Mouse (Mus musculus): ENCODE data around the gene Dusp7. TPM values are rescaled to one million over a fixed set of nuclear protein-coding genes. Genes with fewer than 3 reads are reported as not detected.
A peak's percentile ranks its signal among the peaks of the same experiment; 100 is the strongest.

Dusp7 gene
- polyA plus RNA-seq, 1 experiment, result 17.4 TPM

GRCm38 (mm10) chr9:106394649-106395602 lies 26.5 kb downstream of the Dusp7 start:
- TF ChIP-seq GATA1 (IDR thresholded peaks at IDR 0.05; ENCODE audit: low read length), result no peak

DNA sequence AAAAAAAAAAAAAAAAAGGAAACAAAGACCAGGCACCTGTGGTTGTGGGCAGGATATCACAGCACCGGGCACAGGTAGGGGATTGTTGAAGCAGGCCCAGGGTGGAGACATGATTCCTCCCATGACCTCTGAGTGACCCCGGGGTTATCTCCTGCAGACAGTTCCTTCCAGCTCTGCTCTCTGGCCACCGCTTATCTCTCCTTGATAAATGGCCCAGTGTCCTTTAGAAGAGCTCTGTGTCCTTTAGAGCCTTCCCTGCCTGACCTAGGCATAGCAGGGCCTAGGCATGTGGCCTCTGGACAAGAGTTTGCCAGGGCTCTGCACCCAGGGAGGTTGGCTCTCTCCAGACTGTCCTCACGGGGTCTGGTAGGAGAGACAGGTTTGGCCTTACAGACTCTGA lies 29.3 kb downstream of the Dusp7 start:
- no peak for TF ChIP-seq GATA1 (IDR thresholded peaks at IDR 0.05; ENCODE audit: low read length)

DNA sequence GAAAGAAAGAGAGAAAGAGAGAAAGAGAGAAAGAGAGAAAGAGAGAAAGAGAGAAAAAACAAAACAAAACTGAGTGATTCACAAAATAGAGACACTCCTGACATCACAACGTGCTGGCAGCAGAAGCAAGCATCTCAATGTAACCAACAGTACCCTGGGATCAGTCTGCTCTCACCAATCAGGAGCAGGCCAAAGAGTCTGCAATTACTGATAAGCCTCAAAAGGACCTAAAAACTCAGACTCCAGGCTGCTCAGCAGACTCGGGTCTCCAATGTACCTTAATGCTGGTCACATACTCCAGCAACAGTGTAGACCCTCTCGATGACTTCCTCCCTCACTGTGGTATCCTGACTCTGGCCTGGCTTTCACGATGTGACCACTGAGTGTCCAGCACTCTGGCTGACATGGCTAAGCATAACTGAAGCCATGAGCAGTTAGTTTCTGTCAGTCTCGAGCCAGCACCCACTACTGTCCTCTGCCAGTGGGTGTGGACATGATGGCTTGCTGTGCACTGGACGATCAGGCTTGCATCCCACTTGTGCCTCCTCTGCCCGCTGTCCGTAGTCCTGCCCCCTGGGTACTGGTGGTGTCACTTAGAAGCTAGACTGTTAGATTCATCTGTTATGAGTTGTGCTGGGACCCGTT lies 30.4 kb downstream of the Dusp7 start:
- peak; percentile 29 for TF ChIP-seq GATA1 (IDR thresholded peaks at IDR 0.05; ENCODE audit: low read length)

DNA sequence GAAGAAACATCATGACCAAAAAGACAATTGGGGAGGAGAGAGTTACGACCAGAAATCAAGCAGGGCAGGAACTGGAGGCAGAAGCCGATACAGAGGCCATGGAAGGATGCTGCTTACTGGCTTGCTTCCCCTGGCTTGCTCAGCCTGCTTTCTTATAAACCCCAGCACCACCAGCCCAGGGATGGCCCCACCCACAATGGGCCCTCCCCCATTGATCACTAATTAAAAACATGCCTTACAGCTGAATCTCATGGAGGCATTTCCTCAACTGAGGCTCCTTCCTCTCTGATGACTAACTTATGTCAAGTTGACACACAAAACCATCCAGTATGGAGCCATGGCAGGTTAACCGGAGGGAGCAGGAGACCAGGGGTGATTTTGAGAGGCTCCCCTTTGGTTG lies 31.4 kb downstream of the Dusp7 start:
- TF ChIP-seq GATA1 (IDR thresholded peaks at IDR 0.05; ENCODE audit: low read length), result no peak

DNA sequence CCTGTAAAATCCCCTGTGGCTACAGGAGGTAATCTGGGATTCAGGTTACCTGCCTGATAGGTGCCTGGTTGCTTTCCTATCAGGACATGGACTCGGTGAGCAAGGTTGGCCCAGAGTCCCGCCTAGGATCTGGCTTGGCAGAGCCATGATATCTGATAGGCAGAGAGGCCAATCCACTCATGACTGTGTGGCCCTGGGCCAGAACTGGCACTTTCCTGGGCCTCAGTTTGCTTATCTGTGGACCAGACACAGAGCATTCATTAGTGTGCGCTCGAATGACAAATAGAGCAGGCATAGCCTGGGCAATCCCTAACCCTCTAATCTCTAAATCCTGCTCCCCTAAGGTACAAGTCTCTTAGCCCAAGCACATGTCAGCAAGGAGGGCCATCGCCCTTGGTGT lies 33.7 kb downstream of the Dusp7 start:
- no peak for TF ChIP-seq GATA1 (IDR thresholded peaks at IDR 0.05; ENCODE audit: low read length)

DNA sequence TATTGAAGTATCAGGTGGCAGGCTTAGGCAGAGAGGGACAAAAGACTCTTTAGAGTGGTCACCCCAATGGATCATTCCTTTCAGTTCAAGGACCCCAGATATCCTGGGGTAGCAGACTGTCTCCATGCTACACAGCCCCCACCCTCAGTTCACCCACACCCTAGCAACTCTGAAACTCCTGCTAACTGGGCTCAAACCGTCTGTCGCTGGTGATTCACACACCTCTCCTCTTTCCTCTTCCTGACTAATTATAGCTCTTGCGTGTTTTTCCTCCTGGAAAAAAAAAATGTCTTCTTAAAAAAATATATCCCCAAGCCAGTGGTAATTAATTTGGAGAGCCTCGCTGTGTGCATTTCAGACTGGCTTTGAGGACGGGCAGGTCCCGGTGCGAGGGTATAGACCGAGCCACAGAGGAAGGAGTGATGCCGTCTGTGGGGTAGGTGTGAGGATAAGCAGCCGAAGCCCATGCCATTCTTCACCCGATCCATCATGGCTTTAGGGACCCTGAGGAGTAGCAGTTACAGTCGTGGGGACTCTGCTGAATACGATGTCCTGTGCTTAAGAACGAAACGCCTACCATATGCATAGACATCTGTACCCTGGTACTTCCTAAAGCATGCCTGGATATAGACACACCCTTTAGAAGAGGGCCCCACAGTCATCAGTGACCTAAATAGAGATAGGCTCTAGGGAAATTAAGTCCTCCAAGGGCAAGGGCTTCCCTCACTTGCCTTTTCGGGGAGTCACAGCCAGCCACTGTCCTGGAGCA lies 34.4 kb downstream of the Dusp7 start:
- no peak for TF ChIP-seq GATA1 (IDR thresholded peaks at IDR 0.05; ENCODE audit: low read length)

- no peak for TF ChIP-seq GATA1 (IDR thresholded peaks at IDR 0.05; ENCODE audit: low read length)
Observed at GRCm38 (mm10) chr9:106405275-106405674, 36.8 kb downstream of the Dusp7 start.

GRCm38 (mm10) chr9:106406443-106407078 lies 38.1 kb downstream of the Dusp7 start:
- no peak for TF ChIP-seq GATA1 (IDR thresholded peaks at IDR 0.05; ENCODE audit: low read length)

GRCm38 (mm10) chr9:106409096-106409495 lies 40.7 kb downstream of the Dusp7 start:
- TF ChIP-seq GATA1 (IDR thresholded peaks at IDR 0.05; ENCODE audit: low read length), result no peak

- TF ChIP-seq GATA1 (IDR thresholded peaks at IDR 0.05; ENCODE audit: low read length), result no peak
Observed at GRCm38 (mm10) chr9:106410086-106410650, 41.7 kb downstream of the Dusp7 start.

DNA sequence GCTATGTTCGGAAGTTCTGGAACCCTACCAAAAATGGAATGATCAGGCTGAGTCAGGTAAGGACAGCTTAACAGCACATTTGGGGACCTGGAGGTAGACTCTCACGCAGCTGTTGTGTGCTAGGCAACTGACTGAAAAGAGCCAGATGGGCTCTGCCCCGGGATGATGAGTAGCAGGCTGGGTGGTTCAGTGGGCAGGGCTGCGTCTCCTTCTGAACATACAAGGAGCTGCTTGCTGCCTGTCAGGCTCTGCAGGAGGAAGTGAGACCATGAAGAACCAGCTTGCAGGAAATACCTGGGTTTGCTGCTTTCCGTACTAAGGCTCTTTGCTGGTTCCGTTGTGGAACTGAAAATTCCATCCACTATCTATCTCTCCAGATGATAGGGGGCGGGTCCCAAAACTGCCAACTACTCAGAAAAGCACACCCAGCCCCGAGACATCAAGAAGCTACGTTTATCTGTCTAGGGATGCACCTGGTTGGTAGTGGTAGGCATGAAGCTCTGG lies 42.7 kb downstream of the Dusp7 start:
- no peak for TF ChIP-seq GATA1 (IDR thresholded peaks at IDR 0.05; ENCODE audit: low read length)

GRCm38 (mm10) chr9:106411729-106412128 lies 43.3 kb downstream of the Dusp7 start:
- no peak for TF ChIP-seq GATA1 (IDR thresholded peaks at IDR 0.05; ENCODE audit: low read length)

DNA sequence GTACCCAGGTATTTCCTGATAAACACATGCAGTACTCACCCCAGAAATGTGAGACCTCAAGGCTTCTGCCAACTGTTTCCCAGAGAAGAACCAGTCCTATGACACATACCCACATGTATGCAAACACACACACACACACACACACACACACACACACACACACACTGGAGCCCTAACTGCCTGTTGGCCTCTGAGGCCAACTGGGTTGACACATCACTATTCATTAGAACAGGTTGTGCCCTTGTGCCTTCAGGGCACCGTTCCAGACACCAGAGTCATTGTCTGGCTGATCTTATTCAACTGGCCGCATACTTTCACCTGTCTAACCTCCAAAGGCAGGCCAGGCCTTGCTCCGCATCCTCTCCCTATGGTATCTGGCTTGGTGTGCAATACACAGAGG lies 43.8 kb downstream of the Dusp7 start:
- no peak for TF ChIP-seq GATA1 (IDR thresholded peaks at IDR 0.05; ENCODE audit: low read length)

DNA sequence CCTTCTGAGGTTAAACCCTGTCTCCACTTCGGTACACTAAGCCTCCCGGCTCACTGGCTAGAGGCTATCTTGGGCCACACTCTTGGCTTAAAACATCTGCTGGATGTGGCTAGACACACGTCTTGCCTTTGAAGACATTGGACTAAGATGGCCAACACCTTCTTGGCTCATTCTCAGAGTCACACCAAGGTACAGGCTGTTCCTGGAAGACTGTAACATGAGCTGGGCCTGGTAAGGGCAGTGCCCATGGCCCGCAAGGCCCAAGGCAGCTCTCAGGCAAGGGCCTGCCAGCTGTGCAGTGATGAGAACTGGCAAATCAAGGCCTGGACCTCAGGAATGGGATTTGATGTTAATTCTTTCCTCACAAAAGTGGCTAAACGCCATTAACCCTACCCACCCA lies 45.2 kb downstream of the Dusp7 start:
- no peak for TF ChIP-seq GATA1 (IDR thresholded peaks at IDR 0.05; ENCODE audit: low read length)

- no peak for TF ChIP-seq GATA1 (IDR thresholded peaks at IDR 0.05; ENCODE audit: low read length)
Observed at GRCm38 (mm10) chr9:106416826-106417225, 48.4 kb downstream of the Dusp7 start.
